Mouse (Mus musculus) cerebral cortex, adult 2 months (tissue): ENCODE measurements around the gene Plet1.

ENCODE experiments used
- WGBS: fragments of 180-500 bp; shearing (Covaris S2); methylation state at CpG from one replicate; pipeline ENCODE4 v1.1.7; 2018; 5-methylcytosine and 5-hydroxymethylcytosine counted together

The Plet1 gene

GRCm38 (mm10) chr9:50494311-50494710, at the start of gene Plet1:
Gene Plet1, plus strand, starts transcription at chr9:50494525.
- 89% methylated on average over 6 of the region's 6 CpGs for WGBS

DNA sequence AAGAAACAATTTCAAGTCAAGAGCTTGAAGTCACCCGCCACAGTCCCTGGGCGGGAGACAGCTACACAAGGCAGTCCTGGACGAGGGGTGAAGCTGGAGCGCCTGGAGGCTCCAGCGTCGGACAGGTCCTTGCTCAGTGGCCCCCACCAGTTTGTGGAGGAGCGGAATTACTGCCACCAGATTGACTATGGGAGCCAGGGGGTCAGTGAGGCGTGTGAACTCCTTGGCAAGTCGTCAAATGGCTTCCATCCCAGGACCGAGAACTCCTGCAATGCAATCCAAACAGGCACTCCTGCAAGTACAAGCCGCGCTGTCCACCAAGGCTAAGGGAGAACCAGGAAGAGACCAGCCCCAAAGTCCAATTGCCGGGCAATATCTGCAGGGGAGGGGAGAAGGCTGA, 45.3 kb upstream of the Plet1 start:
- 58% methylated on average over 13 of the region's 13 CpGs for WGBS

DNA sequence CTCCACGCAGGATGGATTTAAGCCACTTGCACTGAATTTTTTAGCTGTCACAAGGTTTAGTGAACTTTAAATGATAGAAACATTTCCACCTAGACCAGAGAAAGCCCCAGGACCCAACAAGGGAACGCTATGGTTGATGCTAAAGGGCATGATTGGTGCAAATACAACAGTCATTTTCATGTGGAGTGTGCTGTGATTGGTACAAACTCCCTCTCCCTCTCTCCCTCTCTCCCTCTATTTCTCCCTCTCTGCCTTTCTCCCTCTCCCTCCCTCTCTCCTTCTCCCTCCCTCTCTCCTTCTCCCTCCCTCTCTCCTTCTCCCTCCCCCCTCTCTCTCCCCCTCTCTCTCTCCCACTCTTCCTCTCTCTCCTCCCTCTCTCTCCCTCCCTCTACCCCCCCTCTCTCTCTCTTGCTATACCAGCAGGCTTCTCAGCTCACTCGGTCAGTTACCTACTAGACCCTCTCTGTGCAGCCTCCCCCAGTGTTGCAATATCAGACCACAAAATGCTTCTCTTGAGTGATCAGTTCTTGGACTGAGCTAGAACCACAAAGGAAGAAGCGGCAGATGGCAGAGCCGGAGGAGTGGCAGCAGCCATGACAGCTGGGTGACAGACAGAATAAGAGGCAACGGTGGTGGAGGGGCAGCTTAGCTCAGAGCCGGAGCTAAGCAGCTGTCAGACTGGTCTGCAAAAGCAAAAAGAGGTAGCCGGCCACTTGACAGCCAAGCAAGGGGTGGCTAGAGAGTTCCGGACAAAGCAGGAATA, 42.7 kb upstream of the Plet1 start:
- 27% methylated on average over 9 of the region's 9 CpGs for WGBS

DNA sequence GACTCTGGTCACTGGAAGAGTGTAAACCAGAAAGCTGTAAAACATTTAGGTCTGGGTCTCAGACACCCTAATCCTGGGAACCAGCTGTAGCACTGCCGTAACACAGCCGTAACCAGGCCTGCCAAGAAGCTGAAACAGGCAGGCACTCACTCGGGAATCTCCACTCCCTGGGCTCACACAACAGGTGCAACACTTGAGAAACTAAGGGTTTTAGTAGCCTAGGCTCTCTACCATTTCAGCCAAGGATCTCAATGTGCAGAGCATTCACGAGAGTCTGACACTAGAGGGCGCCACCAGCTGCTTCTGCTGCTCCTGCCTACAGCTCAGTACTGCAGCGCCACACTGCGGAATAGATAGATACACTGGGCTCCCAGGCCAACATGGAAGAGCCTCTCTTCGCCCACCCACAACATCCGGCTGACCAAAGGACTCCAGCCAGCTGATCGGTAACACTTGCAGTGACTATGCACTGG, 42.0 kb upstream of the Plet1 start:
- WGBS, result 6% methylated on average over 10 of the region's 10 CpGs

DNA sequence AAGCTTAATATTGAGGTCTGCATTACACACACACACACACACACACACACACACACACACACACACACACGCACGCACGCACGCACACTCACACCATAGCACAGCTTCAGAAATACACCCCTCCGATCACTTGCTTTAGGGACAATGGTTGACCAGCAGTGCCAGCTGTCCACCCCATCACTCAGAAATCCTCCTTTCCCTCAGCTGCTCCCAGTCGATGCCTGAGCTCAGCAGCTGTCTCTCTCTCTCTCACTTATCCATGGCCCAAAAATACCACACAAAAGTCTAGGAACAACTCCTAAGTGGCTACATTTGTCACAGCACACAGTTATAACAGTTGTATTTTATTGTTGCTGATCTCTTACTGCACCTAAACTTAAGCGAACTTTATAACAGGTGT, 36.7 kb upstream of the Plet1 start:
- WGBS, result 83% methylated on average over 7 of the region's 7 CpGs

DNA sequence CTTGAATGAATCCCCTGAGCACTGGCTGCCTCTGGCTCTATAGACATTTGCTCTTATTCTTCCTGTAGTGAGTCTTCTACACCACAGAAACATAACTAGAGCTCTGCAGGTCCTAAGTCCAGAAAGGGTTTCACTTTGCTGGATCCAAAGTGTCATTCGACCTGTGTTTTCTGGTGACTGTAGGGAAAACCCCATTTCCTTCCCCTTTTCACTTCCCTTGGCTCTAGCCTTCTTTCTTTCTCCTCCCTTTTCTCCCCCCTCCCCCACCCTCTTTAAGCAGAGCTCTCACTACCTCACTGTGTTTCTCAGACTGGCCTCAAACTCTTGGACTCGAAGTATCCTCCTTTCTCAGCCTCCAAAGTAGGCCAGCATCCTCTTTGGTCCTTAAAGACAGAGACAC, 34.8 kb upstream of the Plet1 start:
- 70% methylated on average over 2 of the region's 2 CpGs for WGBS

- 52% methylated on average over 19 of the region's 19 CpGs for WGBS
These were observed 31.7 kb upstream of the Plet1 start for GRCm38 (mm10) chr9:50462494-50463204.

- WGBS, result 39% methylated on average over 4 of the region's 4 CpGs
These were observed 31.2 kb upstream of the Plet1 start for GRCm38 (mm10) chr9:50463205-50463508.

DNA sequence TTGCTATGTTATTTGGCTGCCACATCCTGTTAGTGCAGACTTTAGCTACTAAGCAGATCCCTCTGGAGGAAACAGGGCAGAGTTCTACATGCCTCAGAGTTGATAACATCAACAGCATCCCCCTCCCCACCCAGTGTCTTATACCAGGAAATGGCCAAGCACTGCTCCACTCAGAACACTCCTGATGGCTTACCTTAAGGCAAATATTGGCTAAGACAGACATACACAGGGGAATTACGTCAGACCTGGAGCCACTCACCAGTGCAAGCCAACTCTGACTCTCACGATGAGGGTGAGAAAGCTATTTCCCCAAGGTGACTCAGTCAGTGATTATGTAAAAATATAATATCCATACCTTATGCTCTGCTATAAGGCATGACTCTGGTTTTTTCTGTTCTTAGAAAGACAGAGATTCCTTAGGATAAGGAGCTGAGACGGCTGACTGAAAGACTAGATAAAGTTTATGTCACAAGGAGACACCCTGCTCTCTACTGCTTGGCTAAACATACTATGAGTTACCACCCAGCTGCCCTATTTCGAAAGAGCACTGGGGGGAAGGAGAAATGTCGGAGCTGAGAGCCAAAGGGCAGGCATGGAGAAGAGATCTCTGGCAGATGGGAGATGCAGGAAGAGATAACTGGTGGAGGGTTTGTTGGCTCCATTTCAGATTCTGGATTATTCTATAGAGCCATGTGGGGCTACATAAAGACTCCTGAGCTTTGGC, 23.8 kb upstream of the Plet1 start:
- 79% methylated on average over 5 of the region's 5 CpGs for WGBS

DNA sequence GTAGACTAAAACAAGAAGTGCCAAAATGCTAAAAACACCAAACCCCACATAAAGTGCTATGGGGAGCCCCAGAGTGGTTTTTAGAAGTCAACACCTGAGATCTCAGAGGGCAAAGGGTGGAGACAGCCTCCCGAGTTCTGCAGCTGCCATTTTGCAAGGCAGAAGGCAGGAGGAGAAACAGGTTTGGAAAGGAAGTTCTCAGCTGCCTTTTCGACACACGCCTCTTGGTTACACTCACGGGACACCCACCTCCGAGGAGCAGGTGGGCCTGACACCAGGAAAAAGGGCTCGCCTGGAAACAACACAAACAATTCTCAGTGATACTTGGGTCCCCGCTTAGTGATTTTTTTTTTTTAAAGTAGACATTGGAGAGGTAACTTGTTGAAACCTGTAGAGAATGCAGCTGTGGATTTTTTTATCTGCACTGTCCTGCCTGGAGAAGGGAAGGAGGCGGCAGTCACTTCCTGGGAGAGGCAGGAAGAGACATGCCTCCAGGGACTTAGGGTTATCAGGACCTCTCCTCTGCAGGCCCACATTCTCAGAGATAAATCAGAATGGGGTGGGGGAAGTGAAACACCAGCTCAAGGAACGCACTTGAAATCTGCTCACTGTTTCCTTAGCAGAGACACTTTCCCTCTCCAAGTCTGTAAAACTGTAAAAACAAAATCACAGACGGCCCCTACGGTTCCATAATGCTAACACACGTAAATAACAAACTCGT, 23.0 kb upstream of the Plet1 start:
- 76% methylated on average over 13 of the region's 13 CpGs for WGBS

GRCm38 (mm10) chr9:50475318-50475717, 19.0 kb upstream of the Plet1 start:
- 77% methylated on average over 7 of the region's 7 CpGs for WGBS

GRCm38 (mm10) chr9:50475745-50476144, 18.6 kb upstream of the Plet1 start:
- WGBS, result 76% methylated on average over 8 of the region's 8 CpGs

- WGBS, result 31% methylated on average over 7 of the region's 7 CpGs
These were observed 17.7 kb upstream of the Plet1 start for GRCm38 (mm10) chr9:50476651-50477050.

GRCm38 (mm10) chr9:50477270-50477669, 17.1 kb upstream of the Plet1 start:
- 94% methylated on average over 9 of the region's 9 CpGs for WGBS

DNA sequence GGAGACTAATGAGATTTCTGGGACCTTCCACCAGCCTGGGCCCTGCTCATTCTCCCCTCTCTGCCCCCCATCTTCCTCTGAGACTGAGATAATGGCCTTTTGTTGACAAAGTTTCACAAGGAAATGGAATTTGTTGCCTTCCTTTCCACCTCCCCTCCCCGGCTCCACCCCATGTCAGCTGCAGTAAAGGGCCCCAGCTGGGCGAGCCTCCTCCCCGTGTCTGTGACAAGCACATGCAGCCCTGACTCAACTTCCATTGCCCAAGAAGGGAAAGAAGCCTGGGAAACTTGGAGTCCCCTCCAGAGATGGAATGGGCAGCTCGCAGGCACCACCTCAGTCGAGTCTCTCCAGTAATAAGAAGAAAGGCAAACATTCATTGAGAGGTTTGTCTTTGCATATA, 15.5 kb upstream of the Plet1 start:
- 49% methylated on average over 5 of the region's 5 CpGs for WGBS

DNA sequence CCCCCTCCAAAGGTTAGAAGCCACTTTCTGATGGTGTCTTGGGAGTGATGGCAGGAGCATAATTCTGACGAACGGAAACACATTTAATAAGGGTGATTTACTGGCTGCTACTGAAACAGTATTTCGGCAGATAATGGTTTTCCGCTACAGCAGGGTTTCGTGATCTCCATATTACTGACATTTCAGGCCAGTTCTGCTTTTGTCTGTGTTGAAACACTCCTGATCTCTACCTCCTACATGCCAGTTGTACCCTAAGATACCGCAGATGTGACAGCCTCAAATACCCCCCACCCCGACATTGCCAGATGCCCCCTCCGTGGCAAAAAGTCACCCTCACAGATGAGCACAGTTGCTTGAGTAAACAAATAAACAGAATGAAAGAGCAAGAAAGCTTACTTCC, 14.8 kb upstream of the Plet1 start:
- WGBS, result 62% methylated on average over 8 of the region's 8 CpGs

DNA sequence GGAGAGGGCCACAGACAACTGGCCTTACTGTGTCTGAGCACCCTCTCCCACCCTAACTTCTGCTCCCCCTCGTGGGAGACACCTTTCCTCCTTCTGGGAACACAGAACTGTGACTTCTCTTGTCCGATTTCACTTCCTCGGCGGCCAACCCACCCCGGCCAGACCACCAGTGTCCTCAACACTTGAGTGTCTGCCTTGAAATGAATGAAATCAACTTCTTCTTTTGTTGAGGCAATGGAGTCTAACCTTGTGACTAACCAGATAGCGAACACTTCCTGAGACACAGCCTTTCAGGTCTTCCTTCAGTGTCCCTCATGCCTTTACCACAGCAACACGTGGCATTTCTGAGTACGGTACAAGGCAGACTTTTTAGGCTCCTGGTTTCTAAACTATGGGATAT, 11.6 kb upstream of the Plet1 start:
- WGBS, result 84% methylated on average over 8 of the region's 8 CpGs

GRCm38 (mm10) chr9:50485521-50485920, 8.8 kb upstream of the Plet1 start:
- WGBS, result 29% methylated on average over 10 of the region's 10 CpGs

DNA sequence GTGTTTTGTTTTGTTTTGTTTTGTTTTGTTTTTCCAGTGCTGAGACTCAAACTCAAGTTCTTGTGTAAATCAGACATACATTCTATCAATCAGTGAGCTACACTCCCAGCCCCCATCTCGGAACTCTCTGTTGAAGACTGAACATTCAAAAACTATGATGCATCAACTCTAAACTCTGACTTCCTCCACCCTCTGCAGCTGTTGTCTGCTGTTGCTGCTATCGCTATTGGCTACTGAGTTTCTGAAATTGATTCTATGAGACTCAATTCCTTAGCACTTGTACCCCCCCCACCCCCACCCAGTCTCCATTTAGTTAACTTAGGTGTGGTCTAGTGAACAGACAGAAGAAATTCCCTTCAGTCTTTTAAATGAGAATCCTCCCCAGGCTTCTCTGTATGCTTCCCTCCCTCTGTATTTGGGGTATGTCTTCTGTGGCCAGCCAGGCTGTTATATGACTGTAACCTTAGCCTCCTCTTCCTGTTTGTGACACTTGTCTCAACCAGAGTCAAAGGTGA, 2.7 kb upstream of the Plet1 start:
- 80% methylated on average over 2 of the region's 2 CpGs for WGBS

DNA sequence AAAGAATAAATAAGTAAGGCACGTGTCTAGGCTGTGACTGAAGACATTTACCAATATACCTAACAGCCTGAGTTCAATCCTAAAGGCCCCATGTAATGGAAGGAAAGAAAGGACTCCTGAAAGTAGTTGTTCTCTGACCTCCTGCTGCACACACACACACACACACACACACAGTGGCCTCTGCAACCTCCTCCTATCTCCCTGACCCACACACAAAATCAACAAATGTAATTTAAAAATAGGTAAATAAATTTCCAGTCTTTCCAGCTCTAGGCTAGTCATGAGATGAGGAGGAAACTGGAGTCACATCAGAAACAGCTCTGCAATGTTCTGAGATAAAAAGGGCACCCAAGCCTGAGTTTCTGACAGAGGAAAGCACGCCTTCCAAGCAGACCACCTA, 548 bp upstream of the Plet1 start:
- 90% methylated on average over 2 of the region's 2 CpGs for WGBS

DNA sequence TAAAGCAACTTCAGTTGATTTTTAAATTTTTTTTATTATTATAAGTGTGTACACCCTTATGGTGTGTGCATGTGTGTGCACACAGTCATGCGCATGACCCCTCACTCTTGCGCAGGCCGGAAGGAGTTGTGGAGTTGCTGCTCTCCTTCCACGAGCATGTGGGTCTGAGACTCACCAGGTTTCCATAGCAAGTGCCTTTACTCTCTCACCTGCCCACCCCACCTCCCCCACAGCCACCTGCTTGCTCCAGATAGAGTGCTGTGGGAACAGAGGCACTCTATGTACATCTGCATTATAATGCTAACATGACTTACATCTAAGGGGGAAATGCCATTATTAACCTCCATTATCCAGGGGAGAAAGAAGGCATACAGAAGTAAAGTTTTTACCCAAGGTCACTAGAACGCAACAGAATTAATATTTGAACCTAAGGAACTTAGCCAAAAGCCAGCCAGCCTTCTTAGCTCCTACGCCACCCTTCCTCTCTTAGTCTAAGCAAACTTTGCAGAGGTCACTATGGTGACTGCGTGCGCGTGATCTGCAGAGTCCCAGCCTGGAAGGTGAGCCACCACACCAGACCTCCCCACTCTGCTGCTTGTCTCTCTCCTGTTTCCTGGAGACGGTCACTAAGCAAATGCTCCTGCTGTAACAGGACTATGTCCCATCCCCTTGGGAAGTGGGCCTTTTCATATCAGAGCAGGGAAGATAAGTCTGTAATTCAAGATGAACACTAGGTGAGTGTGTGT, 1.3 kb downstream of the Plet1 start:
- 82% methylated on average over 10 of the region's 10 CpGs for WGBS
